Mouse (Mus musculus): ENCODE measurements around the gene Grhl3.
A peak's percentile ranks its signal among the peaks of the same experiment; 100 is the strongest.

Gene Grhl3

DNA sequence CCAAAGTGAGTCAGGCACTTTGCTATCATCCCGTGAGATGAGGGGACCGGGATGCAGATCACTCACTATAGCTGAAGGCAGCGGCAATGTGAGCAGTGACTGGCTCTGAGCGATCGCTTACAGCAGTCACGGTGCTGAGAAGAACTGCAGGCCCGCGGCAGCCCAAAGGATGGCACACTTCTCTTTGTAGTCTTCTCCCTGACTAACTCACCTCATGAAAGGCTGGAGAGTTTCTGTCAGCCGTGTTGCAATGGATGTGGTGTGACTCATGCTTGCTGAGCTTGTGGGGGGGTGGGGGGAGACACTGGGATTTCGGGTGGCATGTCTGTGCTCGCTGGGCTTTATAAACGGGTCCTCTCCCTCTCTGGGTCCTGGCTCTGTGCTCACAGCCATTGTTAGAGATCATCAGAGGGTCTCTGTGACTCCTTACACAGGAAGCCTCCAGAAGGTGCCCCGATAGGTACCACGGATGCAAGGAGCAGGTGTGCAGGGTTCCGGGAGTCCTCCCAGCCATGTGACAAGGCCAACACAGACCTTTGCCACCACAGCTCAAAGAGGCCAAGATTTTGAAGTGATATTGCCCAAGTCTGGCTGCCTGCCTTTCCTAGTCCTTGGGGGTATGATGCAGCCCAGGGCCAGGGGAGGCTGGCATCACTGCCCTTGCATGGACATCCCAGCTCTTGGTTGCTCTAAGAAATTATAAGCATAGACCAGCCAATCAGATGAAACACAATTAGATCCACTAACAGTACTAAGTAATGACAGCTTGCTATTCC lies 2.1 kb upstream of the Grhl3 start:
- DNase-seq (ENCODE audit: low spot score), result no peak

DNA sequence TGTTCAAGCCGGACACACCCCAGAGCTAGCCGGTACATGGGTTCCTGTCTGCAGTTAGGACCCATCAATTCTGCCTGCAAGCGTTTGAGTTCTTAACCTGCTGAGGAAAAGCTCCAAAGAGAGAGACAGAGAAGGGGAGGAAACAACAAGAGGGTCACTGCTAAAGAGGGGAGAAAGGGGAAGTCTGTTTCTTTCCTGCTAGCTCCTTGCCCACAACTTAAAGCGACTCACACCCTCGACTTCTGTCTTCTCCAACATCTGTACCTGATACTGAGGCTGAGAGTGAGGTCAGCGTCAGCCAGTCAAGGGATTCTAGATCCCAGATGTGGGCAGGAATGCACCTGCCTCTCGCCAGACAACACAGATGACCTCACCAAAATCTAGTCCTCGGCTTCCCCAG lies 1.2 kb downstream of the Grhl3 start:
- no peak for DNase-seq (ENCODE audit: low spot score)

DNA sequence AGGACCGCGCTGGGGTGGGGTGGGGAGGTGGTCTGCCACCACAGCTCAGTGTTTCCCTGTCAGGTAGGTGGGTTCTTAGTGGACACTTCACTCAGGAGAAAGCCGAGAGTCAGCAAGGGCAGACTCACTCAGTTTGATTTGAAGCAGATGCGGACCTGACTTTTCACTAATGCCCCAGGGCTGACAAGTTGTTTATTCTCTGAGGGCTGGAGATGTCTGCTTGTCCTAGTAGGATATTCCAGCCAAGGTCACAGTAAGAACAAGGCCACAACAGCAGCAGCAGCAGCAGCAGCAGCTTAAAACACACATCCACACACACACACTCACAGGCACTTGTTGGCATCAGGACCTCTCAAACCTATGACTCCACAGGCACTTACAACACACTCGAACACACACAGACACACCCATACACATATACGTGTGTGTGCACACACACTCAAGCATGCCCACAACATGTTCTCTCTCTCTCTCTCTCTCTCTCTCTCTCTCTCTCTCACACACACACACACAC lies 2.3 kb downstream of the Grhl3 start:
- no peak for DNase-seq (ENCODE audit: low spot score)

DNA sequence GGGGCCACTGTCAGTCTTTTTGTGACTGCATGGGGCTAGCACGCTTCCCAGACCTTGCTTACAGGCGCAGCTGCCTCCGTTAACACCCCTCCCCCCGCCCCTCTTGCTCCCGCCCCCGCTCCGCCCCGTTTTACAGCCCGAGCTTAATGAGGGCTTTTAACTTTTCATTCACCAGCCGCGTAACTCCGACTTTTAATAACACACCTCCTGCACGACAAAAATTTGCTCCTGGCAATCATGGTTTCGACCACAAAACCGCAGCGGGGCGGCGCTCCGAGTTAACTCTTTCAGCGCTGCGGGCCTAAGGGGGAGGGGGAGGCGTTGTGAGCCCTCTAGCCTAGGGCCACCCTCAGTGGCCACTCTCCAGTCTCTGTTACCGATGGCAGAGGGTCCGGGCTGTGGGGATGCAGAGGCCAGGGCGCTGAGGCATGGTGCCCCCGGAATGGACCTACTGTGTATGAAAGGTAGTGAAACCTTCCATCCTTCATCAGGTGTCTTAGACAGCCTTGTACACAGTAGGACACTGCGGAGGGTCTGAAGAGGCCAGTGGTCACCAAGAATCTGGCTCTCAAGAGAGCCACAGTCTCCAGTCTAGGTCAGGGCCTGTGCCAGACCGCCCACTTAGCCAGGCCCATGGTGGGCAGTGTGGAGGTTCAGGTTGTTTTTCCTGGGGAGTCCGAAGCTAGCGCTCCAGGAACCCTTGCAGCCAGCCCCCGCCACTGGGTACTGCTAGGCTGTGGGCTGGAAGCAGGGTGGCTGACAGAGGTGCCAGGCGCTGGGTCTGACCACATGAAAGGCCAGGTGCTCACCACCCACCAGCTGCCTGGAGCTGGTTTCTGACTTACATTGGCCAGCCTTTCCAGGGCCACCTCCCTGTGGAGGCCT lies 3.0 kb downstream of the Grhl3 start:
- DNase-seq (ENCODE audit: low spot score), result peak; percentile 44

DNA sequence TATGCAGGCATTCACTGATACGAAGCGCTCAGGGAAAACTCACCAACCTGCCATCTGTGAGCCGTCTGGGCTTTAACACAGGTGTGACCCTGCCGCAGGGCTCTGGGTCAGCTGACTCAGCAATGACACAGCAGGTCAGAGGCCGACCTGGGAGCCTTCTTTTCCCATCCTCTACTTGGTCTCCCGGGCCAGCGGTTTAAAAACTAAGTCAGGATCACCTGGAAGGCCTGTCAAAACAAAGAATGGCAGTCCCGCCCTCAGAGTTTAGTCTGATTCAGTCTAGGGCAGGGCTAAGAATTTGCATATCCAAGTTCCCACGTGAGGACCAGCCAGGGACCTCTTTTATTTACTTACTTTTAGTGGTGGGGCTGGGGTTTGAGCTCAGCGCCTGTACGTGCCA lies 4.2 kb downstream of the Grhl3 start:
- no peak for DNase-seq (ENCODE audit: low spot score)

DNA sequence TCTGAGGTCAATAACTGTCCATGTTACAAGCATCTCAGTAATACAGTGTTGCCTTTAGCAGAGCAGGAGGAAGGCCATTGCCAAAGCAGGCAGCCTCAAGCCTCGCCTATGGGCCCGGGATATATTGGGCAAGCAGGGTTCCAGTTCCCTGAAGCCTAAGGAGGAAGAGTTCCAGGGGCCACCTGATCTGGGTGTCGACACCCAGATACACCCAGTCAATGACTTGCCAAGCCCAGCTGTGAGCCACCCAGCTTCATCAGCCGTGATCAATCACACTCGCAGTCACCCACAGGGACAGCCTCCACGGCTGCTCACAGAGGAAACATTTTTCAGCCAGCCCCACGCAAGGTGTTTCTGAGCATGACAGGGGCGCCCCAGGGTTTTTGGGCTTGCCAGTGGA lies 5.9 kb downstream of the Grhl3 start:
- DNase-seq (ENCODE audit: low spot score), result no peak

DNA sequence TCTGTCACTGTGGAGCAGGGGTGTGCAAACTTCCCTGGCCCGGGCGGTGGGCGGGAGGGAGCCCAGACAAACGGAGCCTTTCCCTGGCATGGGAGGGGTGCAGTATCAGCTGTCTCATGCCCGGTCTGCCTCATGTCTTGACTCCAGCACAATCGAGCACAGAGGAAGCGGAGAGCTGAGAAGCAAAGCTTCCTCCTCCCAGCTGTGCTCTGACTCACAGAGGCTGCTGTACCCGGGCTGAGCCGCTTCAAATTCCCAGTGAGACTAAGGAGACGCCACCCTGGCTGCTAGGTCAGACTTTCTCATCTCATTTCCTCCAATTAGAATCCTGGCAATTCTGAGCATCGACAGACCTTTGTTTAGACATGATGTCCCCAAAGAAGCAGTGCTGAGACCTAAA lies 6.4 kb downstream of the Grhl3 start:
- no peak for DNase-seq (ENCODE audit: low spot score)

DNA sequence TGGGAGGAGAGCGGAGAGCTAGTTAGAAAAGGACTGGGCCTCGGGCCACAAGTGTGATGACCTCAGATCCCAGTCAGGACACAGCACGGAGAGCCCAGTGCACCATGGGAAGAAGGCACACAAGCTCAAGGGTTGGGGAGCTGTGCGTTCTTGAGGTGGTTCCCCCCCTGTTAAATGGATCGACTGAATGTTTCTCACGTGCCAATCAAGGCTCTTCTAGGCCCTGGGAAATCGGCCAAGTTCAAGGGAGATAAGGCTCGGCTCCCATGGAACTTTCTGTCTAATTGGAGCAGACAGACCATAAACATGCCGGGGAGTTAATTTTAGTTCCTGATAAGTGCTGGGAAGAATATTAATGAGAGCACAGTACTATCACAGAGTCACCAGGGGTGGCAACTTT lies 8.0 kb downstream of the Grhl3 start:
- DNase-seq (ENCODE audit: low spot score), result no peak

DNA sequence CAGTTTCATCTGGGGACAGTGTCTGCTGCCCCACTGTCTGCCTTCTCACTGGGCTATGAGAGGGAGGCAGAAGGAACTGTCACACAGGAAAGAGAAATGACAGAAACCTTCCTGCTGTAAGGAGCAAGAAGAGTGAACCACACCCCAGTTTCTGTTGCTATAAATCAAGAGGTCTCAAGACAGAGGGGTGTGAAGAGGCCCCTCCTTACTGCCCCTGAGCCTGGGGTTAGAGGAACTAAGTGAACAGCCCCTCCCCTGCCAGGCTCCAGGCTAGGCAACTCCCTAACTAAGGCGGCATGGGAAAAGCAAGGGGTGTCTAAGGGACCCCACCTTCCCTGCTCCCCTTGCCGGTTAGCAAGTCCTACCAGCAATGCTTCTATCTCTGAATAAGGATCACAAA lies 9.6 kb downstream of the Grhl3 start:
- no peak for DNase-seq (ENCODE audit: low spot score)

DNA sequence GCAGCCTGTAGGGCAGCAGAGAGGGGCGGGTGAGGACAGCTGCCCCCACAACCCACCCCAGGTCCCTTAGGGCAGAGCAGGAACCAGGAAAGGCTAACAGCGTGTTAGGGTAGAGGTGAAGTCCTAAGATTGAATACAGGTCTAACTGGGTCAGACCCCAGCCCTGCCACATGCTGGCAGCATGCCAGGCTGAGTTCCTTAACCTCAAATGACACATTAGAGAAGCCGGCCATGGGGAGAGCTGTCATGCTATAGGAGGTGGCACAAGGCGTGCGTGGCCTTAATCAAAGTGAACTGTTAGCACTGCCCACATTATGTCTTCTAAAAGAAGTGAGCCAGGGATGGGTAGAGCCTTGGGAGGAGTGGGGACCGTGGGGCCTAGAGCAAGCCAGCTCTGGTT lies 24.1 kb downstream of the Grhl3 start:
- DNase-seq (ENCODE audit: low spot score), result no peak

DNA sequence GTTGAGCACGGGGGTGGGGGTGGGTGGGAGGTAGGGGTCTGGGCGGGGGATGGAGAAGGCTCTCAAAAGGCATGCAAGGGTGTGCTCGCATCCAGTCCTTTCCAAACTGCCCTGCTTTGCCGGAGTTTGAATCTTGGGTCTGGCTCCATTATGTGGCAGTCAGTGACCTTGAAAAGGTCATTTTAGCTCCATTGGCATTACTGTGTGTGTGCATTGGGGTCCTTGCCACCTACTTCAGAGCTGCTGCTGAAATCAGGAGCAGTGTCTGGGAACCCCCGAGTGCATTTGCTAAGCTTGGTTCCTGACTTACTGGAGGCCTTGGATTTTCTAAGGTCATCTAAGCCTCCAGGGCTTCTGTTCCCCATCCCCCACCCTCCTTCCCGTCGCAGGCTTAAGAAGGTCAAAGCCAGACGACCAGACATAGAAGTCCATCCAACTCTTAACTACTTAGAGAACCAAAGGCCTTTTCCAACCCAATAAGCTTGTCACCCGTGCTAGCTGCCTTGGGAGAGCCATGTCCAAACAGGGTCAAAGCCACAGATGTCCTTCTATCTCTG lies 24.8 kb downstream of the Grhl3 start:
- no peak for DNase-seq (ENCODE audit: low spot score)

DNA sequence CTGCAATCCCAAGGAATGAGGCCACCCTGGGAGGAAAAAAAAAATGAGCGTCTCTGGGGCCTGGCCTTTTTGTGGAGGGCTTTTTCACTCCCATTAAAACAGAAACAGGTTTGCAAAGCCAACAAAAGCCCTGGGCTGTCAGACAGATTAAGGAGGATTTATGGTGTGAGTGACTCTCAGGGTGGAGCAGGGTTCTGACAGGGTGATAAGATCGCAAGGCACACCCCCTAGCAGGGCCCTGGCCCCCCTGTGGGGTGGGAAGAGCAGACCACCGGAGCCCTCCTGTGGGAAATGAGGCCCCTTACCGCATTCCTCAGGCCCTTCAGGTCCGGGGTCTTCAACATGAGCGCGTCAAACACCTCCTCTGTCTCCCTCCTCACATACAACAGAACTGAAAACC lies 25.3 kb downstream of the Grhl3 start:
- DNase-seq (ENCODE audit: low spot score), result no peak

DNA sequence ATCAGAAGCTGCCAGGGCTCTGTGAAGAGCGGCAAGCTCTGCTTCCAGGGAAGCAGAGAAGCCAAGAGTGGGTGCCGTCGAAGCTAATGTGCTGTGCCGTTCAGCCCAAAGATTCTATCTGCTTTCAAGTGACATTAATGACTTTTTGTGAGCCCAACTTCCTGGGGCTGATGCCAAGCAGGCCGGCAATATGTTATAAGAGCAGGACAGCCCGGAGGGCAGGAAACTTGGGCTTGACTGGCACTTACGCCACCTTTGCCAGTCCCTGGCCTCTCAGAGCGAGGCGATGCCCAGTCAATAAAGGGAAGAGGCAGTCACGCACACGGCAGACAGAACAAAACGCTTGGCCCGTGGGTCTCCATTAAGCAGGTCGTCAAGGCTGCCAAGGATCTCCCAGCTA lies 25.9 kb downstream of the Grhl3 start:
- no peak for DNase-seq (ENCODE audit: low spot score)

DNA sequence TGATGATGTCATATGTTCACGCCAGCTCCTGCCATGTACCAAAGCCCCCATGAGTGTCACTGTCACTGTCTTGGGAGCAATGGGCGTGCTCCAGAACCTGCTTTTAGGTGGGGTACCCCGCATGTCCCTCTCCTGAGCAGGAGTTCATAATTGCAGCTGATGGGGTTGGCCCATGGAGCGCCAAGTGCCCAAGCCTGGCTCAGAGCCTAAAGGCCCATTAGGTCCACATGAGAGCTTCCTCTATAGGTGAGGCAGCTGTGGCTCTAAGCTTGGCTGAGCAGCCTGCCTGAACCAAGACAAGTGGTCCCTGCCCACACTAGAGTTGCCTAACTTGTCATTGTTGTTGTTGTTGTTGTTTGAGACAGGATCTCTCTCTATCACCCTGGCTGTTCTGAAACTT lies 26.6 kb downstream of the Grhl3 start:
- no peak for DNase-seq (ENCODE audit: low spot score)

DNA sequence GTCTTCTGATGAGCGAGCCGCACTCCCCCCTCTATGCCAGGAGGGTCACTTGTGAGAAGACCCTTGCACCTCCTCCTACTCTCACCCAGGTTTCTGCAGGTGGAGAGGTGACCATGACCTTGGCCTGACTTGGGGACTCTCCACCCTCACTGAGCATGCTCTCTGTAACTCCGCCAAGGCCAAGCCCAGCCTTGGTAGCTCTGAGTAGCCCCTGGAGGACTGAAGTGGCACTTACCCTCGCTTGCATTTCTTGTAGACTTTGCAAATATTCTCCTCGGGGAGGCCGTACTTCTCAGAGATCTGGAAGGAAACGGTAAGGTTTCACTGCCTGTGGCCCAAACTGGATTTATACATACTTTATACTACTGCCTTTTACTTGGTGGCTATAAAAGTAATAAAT lies 27.4 kb downstream of the Grhl3 start:
- DNase-seq (ENCODE audit: low spot score), result no peak

DNA sequence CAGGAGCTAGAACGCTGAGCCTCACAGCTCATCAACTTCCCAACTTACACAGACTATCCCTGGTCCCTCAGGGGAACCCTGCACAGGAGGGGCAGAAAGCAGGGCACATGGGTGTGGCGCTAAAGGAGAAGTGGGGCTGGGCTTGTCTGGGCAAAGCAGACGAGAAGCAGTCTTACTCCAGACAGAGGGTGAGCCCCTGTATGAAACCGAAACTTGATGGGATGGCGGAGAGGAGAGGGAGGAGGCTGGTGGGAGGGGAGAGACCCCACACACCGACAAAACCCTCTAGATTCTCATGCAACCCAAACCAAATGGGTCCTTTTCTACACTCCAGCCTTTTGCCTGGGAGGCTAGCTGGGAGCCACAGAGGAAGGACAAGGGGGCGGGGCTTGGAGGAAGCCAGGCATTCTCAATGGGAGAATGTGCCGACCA lies 28.3 kb downstream of the Grhl3 start:
- no peak for DNase-seq (ENCODE audit: low spot score)

DNA sequence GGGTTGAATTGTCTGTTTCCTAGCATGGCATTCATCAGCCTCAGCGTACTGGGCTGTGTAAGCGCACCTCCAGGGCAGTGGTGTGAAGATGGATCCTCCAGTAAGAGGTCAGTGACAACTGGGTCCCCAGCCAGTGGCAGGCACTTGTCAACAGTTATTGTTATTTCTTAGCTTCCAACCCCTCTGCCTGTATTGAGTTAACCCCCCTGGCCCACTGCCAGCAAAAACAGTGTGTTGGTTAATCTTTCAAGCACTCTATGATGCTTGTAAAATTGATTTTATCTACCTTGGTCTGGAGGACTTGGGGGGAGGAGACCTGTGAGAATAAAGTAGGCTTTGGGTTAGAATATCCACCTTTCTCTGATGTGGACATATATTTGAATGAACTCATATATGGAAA lies 29.1 kb downstream of the Grhl3 start:
- peak; percentile 42 for DNase-seq (ENCODE audit: low spot score)

DNA sequence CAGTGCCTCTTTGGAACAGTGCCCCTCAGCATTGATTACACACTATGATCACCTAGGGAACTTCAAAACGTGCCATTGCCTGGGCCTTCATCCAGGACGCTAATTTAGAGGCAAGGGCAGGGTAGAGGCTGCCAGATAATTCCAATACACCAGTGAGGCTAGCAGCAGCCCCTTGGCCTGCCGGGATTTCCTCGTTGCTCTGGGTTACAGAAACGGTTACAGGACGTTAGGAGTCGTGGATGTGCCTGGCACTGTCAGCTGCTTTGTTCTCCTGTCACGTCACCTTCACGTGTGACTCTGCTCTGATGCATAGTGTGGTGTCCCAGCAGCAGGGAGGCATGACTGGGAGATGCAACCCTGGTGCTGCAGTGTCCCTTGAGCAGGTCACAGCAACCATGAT lies 33.4 kb downstream of the Grhl3 start:
- DNase-seq (ENCODE audit: low spot score), result no peak

DNA sequence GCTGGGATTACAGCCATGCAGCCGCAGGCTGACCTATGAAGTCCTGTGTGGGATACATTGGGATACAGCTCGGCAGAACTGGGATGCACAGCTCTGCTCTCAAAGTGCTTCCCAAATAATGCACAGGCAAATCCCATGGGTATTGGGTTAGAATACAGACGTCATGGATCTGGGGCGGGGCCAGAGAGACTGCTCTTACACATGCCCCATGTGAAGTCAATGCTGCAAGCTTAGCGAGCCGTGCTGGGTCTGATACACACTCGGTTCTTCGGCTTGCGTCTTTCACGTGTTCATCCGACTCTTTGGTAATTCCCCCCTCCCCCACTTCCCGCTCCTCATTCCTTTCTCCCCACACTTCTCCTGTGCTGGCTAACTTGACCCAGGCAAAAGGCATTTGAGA lies 34.4 kb downstream of the Grhl3 start:
- no peak for DNase-seq (ENCODE audit: low spot score)

DNA sequence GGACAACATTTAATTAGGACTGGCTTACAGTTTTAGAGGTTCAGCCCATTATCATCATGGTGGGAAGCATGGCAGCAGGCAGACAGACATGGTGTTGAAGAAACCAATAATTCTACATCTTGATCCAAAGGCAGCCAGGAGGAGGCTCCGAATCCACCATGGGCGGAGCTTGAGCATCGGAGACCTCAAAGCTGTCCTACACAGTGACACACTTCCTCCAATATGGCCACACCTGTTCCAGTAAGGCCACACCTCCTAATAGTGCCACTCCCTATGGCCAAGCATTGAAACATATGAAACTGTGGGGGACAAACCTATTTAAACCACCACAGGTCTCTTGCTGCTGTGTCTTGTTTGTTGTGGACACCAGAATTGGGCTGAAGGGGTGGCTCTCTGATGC lies 38.4 kb downstream of the Grhl3 start:
- DNase-seq (ENCODE audit: low spot score), result no peak

DNA sequence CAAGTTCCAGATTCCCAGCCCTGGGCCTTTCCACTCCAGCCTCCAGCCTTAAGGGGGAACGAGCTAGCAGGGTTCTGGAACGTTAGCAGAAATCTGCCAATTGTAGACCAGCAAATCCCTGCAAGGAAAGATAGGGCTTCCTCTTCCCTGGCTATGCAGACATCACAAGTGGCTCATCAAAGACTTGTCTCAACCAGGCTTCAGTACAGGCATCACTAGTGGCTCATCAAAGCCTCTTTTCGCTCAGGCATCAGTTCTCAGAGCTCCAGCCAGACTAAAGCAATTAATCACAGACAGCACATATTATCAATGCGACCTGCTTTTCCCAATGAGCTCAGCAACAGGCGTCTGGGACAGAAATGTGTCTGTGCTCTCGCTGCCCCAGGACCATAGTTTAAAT lies 40.4 kb downstream of the Grhl3 start:
- DNase-seq (ENCODE audit: low spot score), result no peak

DNA sequence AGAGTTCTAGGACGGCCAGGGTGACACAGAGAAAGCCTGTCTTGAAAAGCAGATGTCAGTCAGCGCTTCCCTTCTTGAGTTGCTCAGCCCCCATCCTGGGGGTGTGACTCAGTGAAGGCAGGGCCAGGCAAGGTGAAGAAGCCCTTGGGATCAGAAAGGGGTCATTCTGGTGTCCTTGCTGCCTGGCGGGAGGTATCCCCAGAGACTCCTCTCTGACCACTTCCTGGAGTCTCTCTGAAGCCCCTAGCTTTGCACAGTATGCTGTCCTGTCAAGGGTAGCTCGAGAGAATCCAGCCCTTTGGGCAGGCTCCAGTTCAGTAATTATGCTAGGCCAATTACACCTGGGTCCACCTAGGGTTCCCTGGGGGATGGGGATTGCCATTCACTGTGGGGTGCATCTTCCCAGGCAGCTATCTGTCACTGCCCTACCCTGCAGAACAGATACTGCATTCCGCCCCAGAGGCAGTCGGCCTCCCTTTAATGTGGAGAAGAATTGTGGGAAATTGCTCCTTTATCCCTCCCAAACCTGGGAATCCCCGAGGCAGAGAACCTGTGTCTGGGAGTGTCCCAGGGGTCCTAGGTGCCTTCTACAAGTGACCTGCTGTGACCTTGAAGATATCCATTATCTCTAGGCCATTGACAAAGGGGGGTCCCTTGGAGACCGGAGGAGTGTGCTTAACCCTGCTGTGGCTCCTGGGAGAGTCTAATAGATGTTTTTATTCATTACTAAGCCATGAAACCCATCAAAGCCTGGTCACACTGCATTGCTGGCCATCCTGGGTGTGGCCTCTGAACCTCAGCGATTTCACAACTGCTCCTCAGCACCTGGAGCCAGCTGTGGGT lies 41.4 kb downstream of the Grhl3 start:
- DNase-seq (ENCODE audit: low spot score), result no peak
